Mouse (Mus musculus) limb, embryonic 14.5 days (tissue): Measurements from ENCODE around the gene Tdgf1. TPM values are rescaled to one million over a fixed set of nuclear protein-coding genes. Genes with fewer than 3 reads are reported as not detected.

Experiments used
- ATAC-seq: fragments of 200-750 bp; cut with Nextera tagmentation; 2 replicates; pipeline ENCODE4 v1.8.0; 2017; ENCODE audit warnings: low read depth, moderate number of reproducible peaks, moderate TSS enrichment; ENCODE audit not compliant: low FRiP score
- DNase-seq: peaks from one replicate; pipeline ENCODE4 v3.0.0-alpha.2; 2015; ENCODE audit warnings: low spot score
- H3K27ac ChIP-seq: fragments of 300-500 bp; sonication (generic); replicated peaks from 2 replicates; pipeline ENCODE4 v1.5.1; 2014; ENCODE audit warnings: low read depth, mild to moderate bottlenecking, low read length, moderate library complexity, mixed read lengths
- H3K27me3 ChIP-seq: fragments of 300-500 bp; sonication (generic); 2 replicates; pipeline ENCODE4 v1.6.1; 2014; ENCODE audit warnings: low read length, mixed read lengths; ENCODE audit not compliant: control insufficient read depth, insufficient read depth
- H3K36me3 ChIP-seq: fragments of 300-500 bp; sonication (generic); 2 replicates; pipeline ENCODE4 v1.6.1; 2014; ENCODE audit warnings: mild to moderate bottlenecking, low read length, moderate library complexity, mixed read lengths; ENCODE audit not compliant: control insufficient read depth, insufficient read depth
- H3K4me1 ChIP-seq: fragments of 300-500 bp; sonication (generic); 2 replicates; pipeline ENCODE4 v1.6.1; 2014; ENCODE audit warnings: antibody characterized with exemption, low read length, mixed read lengths; ENCODE audit not compliant: control insufficient read depth, insufficient read depth
- H3K4me2 ChIP-seq: fragments of 300-500 bp; sonication (generic); replicated peaks from 2 replicates; pipeline ENCODE4 v1.6.1; 2014; ENCODE audit warnings: low read depth, mild to moderate bottlenecking, low read length, moderate library complexity; ENCODE audit not compliant: severe bottlenecking
- H3K4me3 ChIP-seq: fragments of 300-500 bp; sonication (generic); replicated peaks from 2 replicates; pipeline ENCODE4 v1.5.1; 2014; ENCODE audit warnings: low read length
- H3K9ac ChIP-seq: fragments of 300-500 bp; sonication (generic); 2 replicates; pipeline ENCODE4 v1.6.1; 2014; ENCODE audit warnings: mild to moderate bottlenecking, low read depth, low read length, moderate library complexity; ENCODE audit not compliant: severe bottlenecking
- H3K9me3 ChIP-seq: fragments of 300-500 bp; sonication (generic); 2 replicates; pipeline ENCODE4 v1.6.1; 2016; ENCODE audit warnings: low read length; ENCODE audit not compliant: control insufficient read depth
- POLR2A ChIP-seq: fragments of 200-500 bp; IDR thresholded peaks from 2 replicates; pipeline ENCODE4 v1.8.0; 2012; ENCODE audit warnings: inconsistent platforms, mild to moderate bottlenecking, moderate library complexity, borderline replicate concordance; ENCODE audit not compliant: insufficient read depth, insufficient read length; ENCODE audit errors: extremely low read depth
- WGBS: fragments of 180-500 bp; shearing (Covaris S2); extraction: QIAGEN DNeasy Blood & Tissue Kit; methylation state at CpG from one replicate; pipeline ENCODE4 v1.1.7; 2014; 5-methylcytosine and 5-hydroxymethylcytosine counted together
- polyA plus RNA-seq, 2 experiments: library from polyadenylated mRNA; depleted of rRNA in 1 of 2; stranded (reverse) in 1 of 2; unstranded in 1 of 2; fragments of >200 nt; fragmentation: Nextera tagmentation in 1 of 2; extraction: Ambion mirVana in 1 of 2; gene quantifications; 2 replicates each; pipeline versions ENCODE4 v1.2.1 to v1.2.3; 2012 to 2014

Tdgf1 gene
- polyA plus RNA-seq, 2 experiments: 0.38 to 0.40 TPM

DNA sequence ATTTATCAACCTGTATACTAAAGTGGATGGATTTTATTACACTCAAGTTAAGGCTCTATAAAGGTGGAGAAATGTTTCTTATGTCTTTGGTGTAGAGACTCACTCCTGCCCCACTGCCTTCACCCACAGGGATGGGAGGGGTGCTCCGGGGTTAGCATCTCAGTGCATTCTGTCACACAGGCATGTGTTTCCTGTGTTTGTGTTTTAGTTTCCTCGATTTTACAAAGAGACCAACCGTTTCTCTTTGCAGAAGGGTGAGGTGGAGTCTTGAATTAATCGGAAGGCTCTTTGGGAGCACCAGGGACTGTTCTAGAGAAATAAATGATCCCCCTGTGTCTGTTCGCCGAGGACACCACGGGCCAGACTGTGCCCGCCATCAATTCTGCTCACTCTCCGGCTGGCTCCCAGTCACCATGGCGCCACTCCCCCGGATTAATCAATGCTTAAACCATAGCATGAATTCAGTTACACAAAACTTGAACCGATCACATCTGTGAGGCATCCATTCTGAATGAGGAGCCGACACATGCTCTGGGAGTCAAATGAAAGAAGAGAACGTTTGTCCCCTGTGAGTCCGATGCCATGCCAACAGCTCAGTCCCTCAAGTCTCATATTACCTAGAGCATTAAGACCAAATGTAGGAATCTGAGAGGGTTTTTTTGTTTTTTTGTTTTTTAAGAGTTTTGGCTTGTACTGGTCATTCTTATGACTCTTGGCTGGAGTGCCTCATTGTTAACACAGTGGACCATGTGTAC, 25.1 kb downstream of the Tdgf1 start:
- H3K36me3 ChIP-seq: no peaks in the 10 kb centered on the region
- no peak for TF ChIP-seq POLR2A
- no peak overlapping the region for H3K4me2 ChIP-seq
- no peaks in the 10 kb centered on the region for H3K4me1 ChIP-seq
- ATAC-seq (no peak; the same call in 1 of the 2 replicates), DNase-seq (no peak)
- H3K4me3 ChIP-seq: no peak overlapping the region
- no peak overlapping the region for H3K9ac ChIP-seq
- no peak overlapping the region for H3K27ac ChIP-seq
- WGBS: 64% methylated on average over 15 of the region's 15 CpGs
- H3K27me3 ChIP-seq: no peaks in the 10 kb centered on the region
- H3K9me3 ChIP-seq: no peaks in the 10 kb centered on the region

- no peak for TF ChIP-seq POLR2A
- Histone ChIP-seq H3K4me2 (no peak within 1 kb of the TSS), H3K4me1 (no peaks in the 10 kb centered on the region), H3K4me3 (no peak within 1 kb of the TSS), H3K9ac (no peak within 1 kb of the TSS), H3K27me3 (no peaks in the 10 kb centered on the region), H3K36me3 (no peaks in the 10 kb centered on the region), H3K9me3 (no peaks in the 10 kb centered on the region), H3K27ac (no peak within 1 kb of the TSS)
- no peak for ATAC-seq
- WGBS: 90% methylated on average over 7 of the region's 7 CpGs
- DNase-seq: no peak
Observed at GRCm38 (mm10) chr9:110916786-110917185, 29.2 kb downstream of the Tdgf1 start, which contains the start of gene Fam240a. Fam240a (minus strand) TSS chr9:110916861.

GRCm38 (mm10) chr9:110915466-110915865, 30.5 kb downstream of the Tdgf1 start:
- ATAC-seq (no peak), DNase-seq (no peak)
- Histone ChIP-seq H3K9ac (no peak overlapping the region), H3K4me2 (no peak overlapping the region), H3K4me1 (no peaks in the 10 kb centered on the region), H3K27me3 (no peaks in the 10 kb centered on the region), H3K4me3 (no peak overlapping the region), H3K27ac (no peak overlapping the region), H3K9me3 (no peaks in the 10 kb centered on the region), H3K36me3 (no peaks in the 10 kb centered on the region)
- WGBS: 66% methylated on average over 8 of the region's 8 CpGs
- no peak for TF ChIP-seq POLR2A

GRCm38 (mm10) chr9:110914631-110915236, 31.2 kb downstream of the Tdgf1 start:
- no peaks in the 10 kb centered on the region for H3K36me3 ChIP-seq
- ATAC-seq (no peak), DNase-seq (no peak)
- TF ChIP-seq POLR2A: no peak
- WGBS: 64% methylated on average over 21 of the region's 21 CpGs
- no peak overlapping the region for H3K9ac ChIP-seq
- no peaks in the 10 kb centered on the region for H3K27me3 ChIP-seq
- H3K4me1 ChIP-seq: no peaks in the 10 kb centered on the region
- no peaks in the 10 kb centered on the region for H3K9me3 ChIP-seq
- no peak overlapping the region for H3K4me3 ChIP-seq
- H3K27ac ChIP-seq: no peak overlapping the region
- no peak overlapping the region for H3K4me2 ChIP-seq

- ATAC-seq (no peak), DNase-seq (no peak)
- Histone ChIP-seq H3K9me3 (no peaks in the 10 kb centered on the region), H3K4me3 (no peak overlapping the region), H3K4me1 (no peaks in the 10 kb centered on the region), H3K27me3 (no peaks in the 10 kb centered on the region), H3K27ac (no peak overlapping the region), H3K4me2 (no peak overlapping the region), H3K9ac (no peak overlapping the region), H3K36me3 (no peaks in the 10 kb centered on the region)
- WGBS: 80% methylated on average over 6 of the region's 6 CpGs
- no peak for TF ChIP-seq POLR2A
Observed at GRCm38 (mm10) chr9:110909371-110909967, 36.5 kb downstream of the Tdgf1 start.
